Mouse (Mus musculus): ENCODE measurements around the gene Chrng.

Gene Chrng

DNA sequence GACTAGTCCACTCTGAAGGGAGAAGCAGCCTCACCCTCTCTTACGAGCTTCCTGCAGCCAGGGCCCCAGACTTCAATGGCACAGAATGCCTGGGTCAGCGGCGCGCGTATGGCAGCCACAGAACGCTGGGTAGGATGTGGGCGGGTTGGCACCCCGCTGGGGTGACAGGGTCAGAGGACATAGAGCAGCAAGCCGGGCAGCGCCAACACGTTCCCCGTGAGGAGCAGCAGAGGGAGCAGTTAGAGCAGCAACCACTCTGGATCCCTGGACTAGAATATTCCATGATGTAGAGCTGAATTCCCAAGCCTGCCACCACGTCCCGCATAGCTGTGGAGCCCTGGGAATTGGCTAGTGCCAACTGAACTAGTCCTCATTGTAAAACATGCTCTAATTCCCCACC lies 54.0 kb downstream of the Chrng start:
- DNase-seq, result no peak

- DNase-seq, result no peak
These were observed 54.9 kb downstream of the Chrng start for GRCm38 (mm10) chr1:87259316-87259715.

Data from liver (tissue).